Mouse (Mus musculus) G1E-ER4 (cell line): ENCODE results near the gene Dsp. TPM values are rescaled to one million over a fixed set of nuclear protein-coding genes. Genes with fewer than 3 reads are reported as not detected.

Experiments
- GATA1 ChIP-seq: IDR thresholded peaks from one replicate; pipeline ENCODE4 v1.8.0; 2012; ENCODE audit warnings: low read length, inconsistent platforms
- polyA plus RNA-seq: library from polyadenylated mRNA; stranded (reverse); fragments of >175 nt; gene quantifications from 2 replicates; pipeline ENCODE4 v1.2.3, GENCODE M21; 2012

The Dsp gene
- not detected in 2 replicates for polyA plus RNA-seq

- no peak for TF ChIP-seq GATA1
Measured at GRCm38 (mm10) chr13:38151069-38151588, at the start of gene Dsp. TSS of gene Dsp (plus strand) at chr13:38151294.

- no peak for TF ChIP-seq GATA1
Measured at GRCm38 (mm10) chr13:38103406-38103805, 47.7 kb upstream of the Dsp start.

- no peak for TF ChIP-seq GATA1
Measured at GRCm38 (mm10) chr13:38104501-38104900, 46.6 kb upstream of the Dsp start.

- no peak for TF ChIP-seq GATA1
Measured at GRCm38 (mm10) chr13:38109081-38109480, 42.0 kb upstream of the Dsp start.

GRCm38 (mm10) chr13:38122321-38122720 lies 28.8 kb upstream of the Dsp start:
- TF ChIP-seq GATA1 = no peak

GRCm38 (mm10) chr13:38123666-38124065 lies 27.4 kb upstream of the Dsp start:
- no peak for TF ChIP-seq GATA1

GRCm38 (mm10) chr13:38127683-38128082 lies 23.4 kb upstream of the Dsp start:
- TF ChIP-seq GATA1 = no peak

- no peak for TF ChIP-seq GATA1
Measured at GRCm38 (mm10) chr13:38128246-38128645, 22.8 kb upstream of the Dsp start.

- TF ChIP-seq GATA1 = no peak
Measured at GRCm38 (mm10) chr13:38129492-38129891, 21.6 kb upstream of the Dsp start.

- no peak for TF ChIP-seq GATA1
Measured at GRCm38 (mm10) chr13:38130116-38130515, 21.0 kb upstream of the Dsp start.

- no peak for TF ChIP-seq GATA1
Measured at GRCm38 (mm10) chr13:38133016-38133528, 18.0 kb upstream of the Dsp start.

GRCm38 (mm10) chr13:38140521-38140920 lies 10.6 kb upstream of the Dsp start:
- no peak for TF ChIP-seq GATA1

GRCm38 (mm10) chr13:38144962-38145713 lies 6.0 kb upstream of the Dsp start:
- no peak for TF ChIP-seq GATA1

GRCm38 (mm10) chr13:38148348-38148747 lies 2.7 kb upstream of the Dsp start:
- TF ChIP-seq GATA1 = no peak

GRCm38 (mm10) chr13:38151671-38152428 lies 756 bp downstream of the Dsp start:
- TF ChIP-seq GATA1 = no peak

- TF ChIP-seq GATA1 = no peak
Measured at GRCm38 (mm10) chr13:38152429-38153035, 1.4 kb downstream of the Dsp start.
